Mouse (Mus musculus) C2C12 (cell line): Measurements from ENCODE around the gene Adam23. TPM values are rescaled to one million over a fixed set of nuclear protein-coding genes. Genes with fewer than 3 reads are reported as not detected.

Experiments
- H3K27me3 ChIP-seq: one replicate; pipeline ENCODE4 v1.6.1; 2011; ENCODE audit not compliant: control insufficient read depth, insufficient read depth, insufficient read length
- H3K36me3 ChIP-seq: one replicate; pipeline ENCODE4 v1.6.1; 2011; ENCODE audit not compliant: control insufficient read depth, insufficient read depth
- H3K4me3 ChIP-seq: one replicate; pipeline ENCODE4 v1.5.1; 2011; ENCODE audit warnings: mild to moderate bottlenecking, control low read depth; ENCODE audit not compliant: poor library complexity, insufficient read depth, severe bottlenecking
- H3K79me2 ChIP-seq: one replicate; pipeline ENCODE4 v1.6.1; 2011; ENCODE audit not compliant: control insufficient read depth, insufficient read depth
- H3K79me3 ChIP-seq: one replicate; pipeline ENCODE4 v1.6.1; 2011; ENCODE audit warnings: low read depth, control low read depth
- H3ac ChIP-seq: one replicate; pipeline ENCODE3; 2011; ENCODE audit warnings: low read depth; ENCODE audit not compliant: control insufficient read depth, insufficient read length
- MYOD1 ChIP-seq: IDR thresholded peaks from one replicate; pipeline ENCODE4 v1.6.1; 2011; ENCODE audit warnings: low read depth; ENCODE audit not compliant: control insufficient read depth, insufficient read length
- USF1 ChIP-seq: IDR thresholded peaks from one replicate; pipeline ENCODE4 v1.6.1; 2011; ENCODE audit warnings: low read depth, mild to moderate bottlenecking, control low read depth, moderate library complexity
- polyA plus RNA-seq: library from polyadenylated mRNA; unstranded; fragments of >200 nt; fragmentation: generic; extraction: Trizol; gene quantifications from one replicate; pipeline ENCODE4 v1.2.1, GENCODE M21; 2012; ENCODE audit warnings: missing spikeins

Gene Adam23
- polyA plus RNA-seq, 1 experiment: 0.62 TPM

DNA sequence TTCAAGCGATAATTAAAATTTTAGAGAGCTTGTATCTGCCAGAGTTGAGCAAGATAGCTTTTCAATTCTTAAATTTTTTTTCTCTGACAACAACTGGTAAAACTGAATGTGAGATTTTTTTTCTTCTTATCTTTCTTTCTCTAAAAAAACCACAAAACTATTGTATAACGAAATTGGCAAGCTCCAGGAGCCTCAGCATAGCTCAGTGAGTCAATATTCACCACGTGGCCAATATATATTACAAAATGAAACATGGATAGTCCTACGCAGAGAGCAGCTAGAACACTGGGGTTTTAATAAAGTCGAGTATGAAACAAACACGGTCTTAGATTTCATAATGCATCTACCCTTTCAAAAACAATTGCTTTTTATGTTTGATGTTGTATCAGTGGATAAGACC is 194.2 kb downstream of the Adam23 start:
- no peaks in the 10 kb centered on the region for H3K79me3 ChIP-seq
- TF ChIP-seq MYOD1 (no peak), USF1 (peak; percentile 79)
- H3ac ChIP-seq: no peak overlapping the region
- no peaks in the 10 kb centered on the region for H3K79me2 ChIP-seq
- H3K36me3 ChIP-seq: no peaks in the 10 kb centered on the region
- peaks cover 10% of the 10 kb centered on the region for H3K27me3 ChIP-seq
- no peak overlapping the region for H3K4me3 ChIP-seq

Other genes with a start within 250 kb of the Adam23 start
- not detected for gene Gpr1, start 231.3 kb upstream of the Adam23 start, polyA plus RNA-seq
- gene Zdbf2, start 172.6 kb upstream of the Adam23 start, polyA plus RNA-seq: not detected
- not detected for gene Gm39653, start 170.1 kb downstream of the Adam23 start, polyA plus RNA-seq
- not detected for gene Dytn, start 241.0 kb downstream of the Adam23 start, polyA plus RNA-seq